Mouse (Mus musculus) liver, embryonic 18 days (tissue): Measurements from ENCODE around the gene Olfr920. TPM values are rescaled to one million over a fixed set of nuclear protein-coding genes. Genes with fewer than 3 reads are reported as not detected.

ENCODE experiments used
- polyA plus RNA-seq: library from polyadenylated mRNA; depleted of rRNA; stranded (reverse); fragments of >200 nt; gene quantifications from 2 replicates; pipeline ENCODE4 v1.2.3, GENCODE M21; 2012; rRNA removed

The Olfr920 gene
- polyA plus RNA-seq, result 0.08 and 0.09 TPM in 2 replicates

DNA sequence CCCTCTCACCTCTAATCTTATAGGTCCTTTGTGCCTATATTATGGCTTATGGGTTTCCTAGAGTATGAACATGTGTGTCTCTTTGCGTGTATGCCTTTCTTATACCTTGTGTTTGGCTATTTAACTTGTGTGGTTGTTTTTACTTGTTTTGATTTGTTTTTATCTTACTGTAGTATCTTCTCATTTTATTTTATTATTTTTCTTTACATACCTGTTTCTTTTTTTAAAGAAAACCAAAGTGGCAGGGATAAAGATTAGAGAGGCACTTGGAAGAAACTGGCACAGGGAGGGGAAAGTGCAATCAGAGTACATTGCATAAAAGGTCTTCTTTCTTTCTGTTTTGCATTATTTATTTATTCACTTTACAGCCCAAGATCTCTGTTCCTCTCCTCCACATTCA lies at the start of gene Olfr920:
Gene Olfr920, plus strand, starts transcription at position 301 of the 400 bp plus-strand sequence.

DNA sequence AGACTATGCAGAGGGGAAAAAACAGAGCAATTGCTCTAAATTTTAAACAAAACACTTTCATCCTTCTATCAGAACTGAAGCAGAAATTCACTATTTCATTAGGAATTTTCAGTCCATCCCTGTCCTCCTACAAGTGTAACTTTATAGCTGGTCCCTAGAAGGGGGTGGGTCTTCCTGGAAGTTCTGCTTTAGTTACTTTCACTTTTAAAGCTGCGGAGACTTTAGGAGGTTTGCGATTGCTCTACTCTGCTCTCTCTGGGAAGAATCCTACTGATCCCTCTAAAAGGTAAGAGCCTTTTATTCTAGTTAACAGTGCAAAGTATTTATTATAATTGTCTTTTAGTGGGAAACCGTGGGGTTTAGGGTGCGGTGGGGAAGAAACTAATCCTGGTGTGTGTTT lies 34.0 kb upstream of the Olfr920 start, which contains the start of gene Vwa5a:
Gene Vwa5a, plus strand, starts transcription at position 167 of the 400 bp plus-strand sequence.

DNA sequence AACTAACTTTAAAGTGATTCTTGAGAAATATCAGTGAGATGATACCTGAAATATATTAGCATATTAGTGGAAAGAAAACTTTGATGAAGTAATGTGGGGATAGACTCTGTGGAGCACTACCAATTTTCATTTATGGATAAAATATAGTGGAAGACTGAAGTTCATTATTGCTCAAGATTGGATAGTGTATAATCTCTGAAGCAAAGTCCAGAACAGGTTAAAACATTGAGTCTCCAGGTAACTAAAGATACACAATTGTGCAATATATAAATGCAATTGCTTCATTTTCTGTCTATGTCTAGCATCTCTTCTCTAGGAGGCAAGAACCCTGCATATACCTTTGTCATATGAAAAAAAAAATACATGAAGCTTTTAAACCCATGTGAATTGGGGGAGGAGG lies 20.7 kb downstream of the Olfr920 start, which contains the start of gene Olfr921:
Gene Olfr921, plus strand, starts transcription at position 301 of the 400 bp plus-strand sequence.

Other genes with a start within 250 kb of the Olfr920 start
- gene Olfr911-ps1, start 230.7 kb upstream of the Olfr920 start, polyA plus RNA-seq, result not detected in 2 replicates
- not detected in 2 replicates for gene Olfr910, start 214.4 kb upstream of the Olfr920 start, polyA plus RNA-seq
- gene Olfr912, start 172.1 kb upstream of the Olfr920 start, polyA plus RNA-seq, result not detected in 2 replicates
- gene Olfr913, start 159.5 kb upstream of the Olfr920 start, polyA plus RNA-seq, result not detected in 2 replicates
- gene Olfr914, start 147.2 kb upstream of the Olfr920 start, polyA plus RNA-seq, result not detected in 2 replicates
- not detected in 2 replicates for gene Olfr916, start 92.4 kb upstream of the Olfr920 start, polyA plus RNA-seq
- not detected in 2 replicates for gene Olfr917, start 86.5 kb upstream of the Olfr920 start, polyA plus RNA-seq
- not detected in 2 replicates for gene Olfr918, start 77.7 kb upstream of the Olfr920 start, polyA plus RNA-seq
- not detected in 2 replicates for gene Olfr919, start 48.6 kb upstream of the Olfr920 start, polyA plus RNA-seq
- gene Vwa5a, start 34.0 kb upstream of the Olfr920 start, polyA plus RNA-seq, result 7.7 and 7.8 TPM in 2 replicates
- not detected in 2 replicates for gene Olfr921, start 20.8 kb downstream of the Olfr920 start, polyA plus RNA-seq
- gene Olfr922, start 62.3 kb downstream of the Olfr920 start, polyA plus RNA-seq, result not detected in 2 replicates
- not detected in 2 replicates for gene Olfr923, start 74.2 kb downstream of the Olfr920 start, polyA plus RNA-seq
- gene Olfr924, start 92.2 kb downstream of the Olfr920 start, polyA plus RNA-seq, result not detected in 2 replicates
- gene Olfr26, start 102.8 kb downstream of the Olfr920 start, polyA plus RNA-seq, result not detected in 2 replicates
- gene Olfr926, start 124.8 kb downstream of the Olfr920 start, polyA plus RNA-seq, result not detected in 2 replicates
- not detected in 2 replicates for gene Olfr930, start 177.5 kb downstream of the Olfr920 start, polyA plus RNA-seq
- gene Olfr933, start 220.0 kb downstream of the Olfr920 start, polyA plus RNA-seq, result not detected in 2 replicates
- gene Olfr934, start 236.0 kb downstream of the Olfr920 start, polyA plus RNA-seq, result not detected in 2 replicates
- not detected in 2 replicates for gene Olfr935, start 247.4 kb downstream of the Olfr920 start, polyA plus RNA-seq